Mouse (Mus musculus) hindbrain, embryonic 12.5 days (tissue): ENCODE data around the gene Hist1h2ac. TPM values are rescaled to one million over a fixed set of nuclear protein-coding genes. Genes with fewer than 3 reads are reported as not detected.
"Not testable (repeated sequence)": the region's sequence is repeated elsewhere in the genome, so short reads cannot be mapped to it uniquely, and the experiment has no call there.

Experiments
- ATAC-seq: fragments of 200-750 bp; cut with Nextera tagmentation; 2 replicates; pipeline ENCODE4 v1.8.0; 2017; ENCODE audit warnings: moderate TSS enrichment; ENCODE audit not compliant: low FRiP score
- H3K27ac ChIP-seq: fragments of 300-500 bp; sonication (generic); 2 replicates; pipeline ENCODE4 v1.5.1; 2016; ENCODE audit warnings: mild to moderate bottlenecking
- H3K27me3 ChIP-seq: fragments of 300-500 bp; sonication (generic); 2 replicates; pipeline ENCODE4 v1.6.1; 2016; ENCODE audit warnings: mild to moderate bottlenecking
- H3K36me3 ChIP-seq: fragments of 300-500 bp; sonication (generic); 2 replicates; pipeline ENCODE4 v1.6.1; 2016; ENCODE audit warnings: mild to moderate bottlenecking
- H3K4me1 ChIP-seq: fragments of 300-500 bp; sonication (generic); 2 replicates; pipeline ENCODE4 v1.6.1; 2016
- H3K4me2 ChIP-seq: fragments of 300-500 bp; sonication (generic); replicated peaks from 2 replicates; pipeline ENCODE4 v1.6.1; 2016; ENCODE audit warnings: mild to moderate bottlenecking
- H3K4me3 ChIP-seq: fragments of 300-500 bp; sonication (generic); 2 replicates; pipeline ENCODE4 v1.5.1; 2016; ENCODE audit warnings: mild to moderate bottlenecking
- H3K9ac ChIP-seq: fragments of 300-500 bp; sonication (generic); 2 replicates; pipeline ENCODE4 v1.6.1; 2016; ENCODE audit warnings: mild to moderate bottlenecking, moderate library complexity
- H3K9me3 ChIP-seq: fragments of 300-500 bp; sonication (generic); replicated peaks from 2 replicates; pipeline ENCODE4 v1.6.1; 2016; ENCODE audit warnings: mild to moderate bottlenecking
- whole genome bisulfite sequencing: fragments of 180-500 bp; shearing (Covaris S2); methylation state at CpG from one replicate; pipeline ENCODE4 v1.1.7; 2016; 5-methylcytosine and 5-hydroxymethylcytosine counted together
- polyA plus RNA-seq: library from polyadenylated mRNA; unstranded; fragments of >200 nt; fragmentation: Nextera tagmentation; extraction: Ambion mirVana; gene quantifications from 2 replicates; pipeline ENCODE4 v1.2.1, GENCODE M21; 2016

Gene Hist1h2ac
- polyA plus RNA-seq, 1 experiment from 2014 or later = 0.72 TPM

GRCm38 (mm10) chr13:23710374-23711089 is 26.8 kb upstream of the Hist1h2ac start, which contains the start of gene Hfe:
Gene Hfe (minus strand): TSS chr13:23710854.
- peaks cover 12% of the 10 kb centered on the region for H3K4me1 ChIP-seq
- no peak within 1 kb of the TSS for H3K27ac ChIP-seq
- no peaks in the 10 kb centered on the region for H3K9me3 ChIP-seq
- H3K9ac ChIP-seq = peak within 1 kb of the TSS; percentile 55
- H3K4me3 ChIP-seq = peak within 1 kb of the TSS; percentile 32
- WGBS = 4% methylated on average over 17 of the region's 17 CpGs
- ATAC-seq = peak; percentile 73; the same call in 1 of the 2 replicates
- H3K36me3 ChIP-seq = no peaks in the 10 kb centered on the region
- H3K4me2 ChIP-seq = peak within 1 kb of the TSS; percentile 59
- peaks cover 4% of the 10 kb centered on the region; the same call in 1 of the 2 replicates for H3K27me3 ChIP-seq

DNA sequence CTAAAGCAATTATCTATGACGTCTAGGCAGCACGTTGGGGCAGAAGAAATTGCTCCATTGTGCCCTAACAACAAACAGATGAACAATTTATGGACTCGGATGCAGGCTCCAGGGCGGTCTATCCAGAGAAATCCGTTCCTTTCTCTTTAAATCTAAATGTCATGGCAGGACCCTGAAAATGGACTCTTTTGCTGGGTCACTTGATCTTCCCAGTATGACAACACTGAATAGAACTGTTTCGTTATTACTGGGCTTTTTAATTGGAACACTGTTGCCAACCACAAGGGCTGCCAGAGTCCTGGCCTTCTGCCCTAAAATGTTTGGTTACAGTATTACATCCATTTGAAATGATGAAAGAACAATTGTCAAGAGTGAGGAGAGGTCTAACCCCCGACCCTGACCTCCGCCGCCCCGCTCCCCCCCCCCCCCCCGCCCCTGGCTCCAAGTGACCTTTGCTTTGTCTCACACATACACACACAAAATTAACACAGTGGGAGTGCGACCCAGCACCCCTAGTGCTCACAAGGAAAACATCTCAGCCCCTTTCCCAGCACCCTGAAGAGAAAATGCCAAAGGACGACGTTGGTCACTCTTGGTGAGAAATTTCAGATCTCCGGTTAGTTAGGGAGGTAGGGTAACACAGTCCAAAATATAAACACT is 26.1 kb upstream of the Hist1h2ac start:
- H3K27ac ChIP-seq = no peak overlapping the region
- no peak for ATAC-seq
- peaks cover 4% of the 10 kb centered on the region; the same call in 1 of the 2 replicates for H3K27me3 ChIP-seq
- H3K9ac ChIP-seq = peak overlapping the region; percentile 55
- no peaks in the 10 kb centered on the region for H3K36me3 ChIP-seq
- H3K4me2 ChIP-seq = peak overlapping the region; percentile 59
- 9% methylated on average over 12 of the region's 15 CpGs for WGBS
- H3K4me3 ChIP-seq = peak overlapping the region; percentile 32
- H3K9me3 ChIP-seq = no peaks in the 10 kb centered on the region
- peaks cover 12% of the 10 kb centered on the region for H3K4me1 ChIP-seq

GRCm38 (mm10) chr13:23708654-23709053 is 24.9 kb upstream of the Hist1h2ac start:
- H3K27ac ChIP-seq = no peak overlapping the region
- no peaks in the 10 kb centered on the region for H3K9me3 ChIP-seq
- H3K4me1 ChIP-seq = peaks cover 12% of the 10 kb centered on the region
- no peaks in the 10 kb centered on the region for H3K36me3 ChIP-seq
- H3K4me3 ChIP-seq = no peak overlapping the region
- 74% methylated on average over 4 of the region's 4 CpGs for WGBS
- no peak overlapping the region for H3K4me2 ChIP-seq
- ATAC-seq = no peak
- peaks cover 4% of the 10 kb centered on the region; the same call in 1 of the 2 replicates for H3K27me3 ChIP-seq
- H3K9ac ChIP-seq = no peak overlapping the region

GRCm38 (mm10) chr13:23708041-23708440 is 24.3 kb upstream of the Hist1h2ac start:
- 86% methylated on average over 4 of the region's 4 CpGs for WGBS
- H3K4me1 ChIP-seq = peaks cover 12% of the 10 kb centered on the region
- H3K27me3 ChIP-seq = peaks cover 4% of the 10 kb centered on the region; the same call in 1 of the 2 replicates
- H3K27ac ChIP-seq = no peak overlapping the region
- no peaks in the 10 kb centered on the region for H3K9me3 ChIP-seq
- H3K36me3 ChIP-seq = no peaks in the 10 kb centered on the region
- ATAC-seq = no peak
- H3K4me3 ChIP-seq = no peak overlapping the region
- no peak overlapping the region for H3K9ac ChIP-seq
- H3K4me2 ChIP-seq = no peak overlapping the region

DNA sequence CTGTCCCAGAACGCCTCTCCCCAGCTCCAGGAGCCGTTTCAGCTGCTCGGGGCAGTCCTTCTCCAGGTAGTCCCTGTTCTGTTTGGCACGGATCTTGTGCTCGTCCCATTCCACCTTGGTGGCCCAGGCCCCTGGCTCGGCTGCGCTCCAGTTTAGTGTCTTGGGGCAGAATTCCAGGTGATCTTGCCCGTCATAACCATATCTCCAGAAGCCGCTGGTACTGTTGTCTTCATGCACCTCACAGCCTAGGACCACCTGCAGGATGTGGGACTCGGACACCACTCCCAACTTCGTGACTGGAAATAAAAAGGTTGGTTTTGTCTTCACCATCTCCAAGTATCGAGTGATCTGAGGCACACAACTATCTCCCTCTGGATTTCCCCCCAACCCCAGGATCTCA is 23.0 kb upstream of the Hist1h2ac start:
- Histone ChIP-seq H3K36me3 (no peaks in the 10 kb centered on the region), H3K27me3 (peaks cover 4% of the 10 kb centered on the region; the same call in 1 of the 2 replicates), H3K4me2 (no peak overlapping the region), H3K9ac (no peak overlapping the region), H3K9me3 (no peaks in the 10 kb centered on the region), H3K4me3 (no peak overlapping the region), H3K27ac (no peak overlapping the region), H3K4me1 (peaks cover 12% of the 10 kb centered on the region)
- 92% methylated on average over 12 of the region's 12 CpGs for WGBS
- no peak for ATAC-seq

- H3K27ac ChIP-seq = no peak overlapping the region
- no peaks in the 10 kb centered on the region for H3K9me3 ChIP-seq
- no peak overlapping the region for H3K4me2 ChIP-seq
- H3K27me3 ChIP-seq = no peaks in the 10 kb centered on the region; the same call in 1 of the 2 replicates
- H3K36me3 ChIP-seq = no peaks in the 10 kb centered on the region
- peaks cover 12% of the 10 kb centered on the region for H3K4me1 ChIP-seq
- H3K4me3 ChIP-seq = no peak overlapping the region
- WGBS = 95% methylated on average over 7 of the region's 7 CpGs
- no peak for ATAC-seq
- no peak overlapping the region for H3K9ac ChIP-seq
These were observed 22.1 kb upstream of the Hist1h2ac start for GRCm38 (mm10) chr13:23705751-23706356.

GRCm38 (mm10) chr13:23702801-23703200 is 19.1 kb upstream of the Hist1h2ac start:
- ATAC-seq, H3K9me3 ChIP-seq, H3K4me2 ChIP-seq, H3K27ac ChIP-seq, H3K27me3 ChIP-seq, H3K4me1 ChIP-seq, H3K36me3 ChIP-seq, H3K9ac ChIP-seq, H3K4me3 ChIP-seq: not testable (repeated sequence)
- 85% methylated on average over 2 of the region's 2 CpGs for WGBS

DNA sequence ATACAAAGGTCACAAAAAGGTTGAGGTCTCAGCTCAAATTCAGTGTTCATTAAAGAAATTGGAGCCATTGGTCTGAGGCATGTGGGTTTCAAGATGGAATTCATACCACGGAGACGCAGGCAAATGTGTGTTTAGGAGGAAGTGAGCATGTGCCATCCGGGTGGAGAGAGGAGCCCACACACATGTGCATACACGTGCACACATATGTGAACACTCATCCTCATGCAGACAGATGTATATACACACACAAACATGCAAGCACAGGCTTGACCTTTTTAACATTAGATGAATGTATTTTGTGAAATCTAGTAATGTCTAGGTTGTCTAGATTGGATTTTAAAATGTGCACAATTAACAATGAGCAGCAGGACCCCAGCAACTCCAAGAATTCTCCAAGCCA is 18.5 kb upstream of the Hist1h2ac start:
- H3K27ac ChIP-seq = no peak overlapping the region
- peaks cover 4% of the 10 kb centered on the region; the same call in 1 of the 2 replicates for H3K4me1 ChIP-seq
- no peak overlapping the region for H3K4me3 ChIP-seq
- WGBS = 80% methylated on average over 4 of the region's 4 CpGs
- no peaks in the 10 kb centered on the region for H3K9me3 ChIP-seq
- H3K9ac ChIP-seq = no peak overlapping the region
- no peak for ATAC-seq
- no peak overlapping the region for H3K4me2 ChIP-seq
- no peaks in the 10 kb centered on the region for H3K36me3 ChIP-seq
- H3K27me3 ChIP-seq = no peaks in the 10 kb centered on the region

GRCm38 (mm10) chr13:23700786-23701520 is 17.2 kb upstream of the Hist1h2ac start:
- no peaks in the 10 kb centered on the region for H3K9me3 ChIP-seq
- H3K4me3 ChIP-seq = no peak overlapping the region
- no peaks in the 10 kb centered on the region for H3K36me3 ChIP-seq
- WGBS = 31% methylated on average over 8 of the region's 8 CpGs
- peak; percentile 51 for ATAC-seq
- H3K27me3 ChIP-seq = no peaks in the 10 kb centered on the region
- H3K27ac ChIP-seq = no peak overlapping the region
- H3K4me2 ChIP-seq = no peak overlapping the region
- H3K4me1 ChIP-seq = peaks cover 4% of the 10 kb centered on the region; the same call in 1 of the 2 replicates
- no peak overlapping the region for H3K9ac ChIP-seq

GRCm38 (mm10) chr13:23699767-23700166 is 16.0 kb upstream of the Hist1h2ac start:
- no peak overlapping the region for H3K9ac ChIP-seq
- H3K9me3 ChIP-seq = no peaks in the 10 kb centered on the region
- no peaks in the 10 kb centered on the region for H3K27me3 ChIP-seq
- no peaks in the 10 kb centered on the region for H3K36me3 ChIP-seq
- no peak overlapping the region for H3K4me2 ChIP-seq
- ATAC-seq = no peak
- H3K27ac ChIP-seq = no peak overlapping the region
- H3K4me1 ChIP-seq = peaks cover 4% of the 10 kb centered on the region; the same call in 1 of the 2 replicates
- WGBS = 73% methylated on average over 3 of the region's 3 CpGs
- no peak overlapping the region for H3K4me3 ChIP-seq

- ATAC-seq = no peak
These were observed 15.2 kb upstream of the Hist1h2ac start for GRCm38 (mm10) chr13:23698996-23699395.

More at GRCm38 (mm10) chr13:23698996-23699395, 15.2 kb upstream of the Hist1h2ac start:
- Histone ChIP-seq H3K4me1 (peaks cover 4% of the 10 kb centered on the region; the same call in 1 of the 2 replicates), H3K27me3 (no peaks in the 10 kb centered on the region), H3K27ac (peak overlapping the region; percentile 86; the same call in 1 of the 2 replicates), H3K36me3 (no peaks in the 10 kb centered on the region), H3K9me3 (no peaks in the 10 kb centered on the region), H3K9ac (no peak overlapping the region), H3K4me2 (peak overlapping the region; percentile 67), H3K4me3 (peak overlapping the region; percentile 39; the same call in 1 of the 2 replicates)
- WGBS = 70% methylated on average over 6 of the region's 6 CpGs
